Mouse (Mus musculus): ENCODE data around the gene Fam107b.
"Not testable (repeated sequence)": the region's sequence is repeated elsewhere in the genome, so short reads cannot be mapped to it uniquely, and the experiment has no call there.

Gene Fam107b

DNA sequence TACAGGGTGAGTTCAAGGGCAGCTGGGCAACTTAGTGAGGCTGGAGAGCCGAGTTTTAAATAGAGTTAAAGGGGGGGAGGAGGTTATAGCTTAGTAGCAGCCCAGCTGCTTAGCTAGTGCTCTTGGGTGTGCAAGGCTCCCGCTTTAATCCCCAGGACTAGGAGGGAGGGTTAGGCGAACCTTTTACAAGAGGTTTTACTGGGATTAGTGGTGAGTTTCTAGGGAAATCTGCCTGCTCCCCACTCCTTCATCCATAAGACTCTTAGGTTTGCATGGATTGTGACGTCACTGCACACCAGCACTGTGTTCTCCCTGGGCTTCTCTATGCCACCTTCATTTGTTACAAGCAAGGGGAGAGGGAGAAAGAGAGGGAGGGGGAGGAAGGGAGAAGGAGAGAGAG lies 88.6 kb downstream of the Fam107b start:
- no peak for DNase-seq (ENCODE audit: low spot score)

DNA sequence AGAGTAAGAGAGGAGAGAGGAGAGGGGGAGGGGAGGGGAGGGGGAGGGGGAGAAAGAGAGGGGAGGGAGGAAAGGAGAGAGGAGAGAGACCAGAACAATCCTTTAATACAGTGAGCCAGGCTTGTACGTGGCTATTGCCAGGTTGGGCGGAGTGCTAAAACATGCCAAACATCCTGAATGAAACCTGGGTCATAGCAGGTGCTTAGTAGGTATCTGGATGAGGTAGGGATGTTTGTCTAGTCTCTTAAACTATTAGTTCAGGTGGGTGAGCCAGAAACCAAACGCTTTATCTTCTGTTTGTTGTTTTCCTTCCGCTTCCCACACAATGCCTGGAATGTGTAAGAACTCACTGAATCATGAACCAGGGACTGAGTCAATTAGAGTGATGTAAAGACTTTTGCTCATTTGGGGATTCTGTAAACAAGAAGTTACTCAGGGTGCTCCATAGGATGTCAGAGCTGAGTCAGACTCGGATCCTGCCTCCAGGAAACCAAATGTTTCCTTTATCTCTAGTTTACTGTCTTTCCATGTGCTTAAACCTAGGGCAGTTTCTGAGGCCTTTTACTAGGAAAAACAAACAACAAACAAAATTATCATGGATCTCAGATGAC lies 89.1 kb downstream of the Fam107b start:
- DNase-seq (ENCODE audit: low spot score) = no peak

DNA sequence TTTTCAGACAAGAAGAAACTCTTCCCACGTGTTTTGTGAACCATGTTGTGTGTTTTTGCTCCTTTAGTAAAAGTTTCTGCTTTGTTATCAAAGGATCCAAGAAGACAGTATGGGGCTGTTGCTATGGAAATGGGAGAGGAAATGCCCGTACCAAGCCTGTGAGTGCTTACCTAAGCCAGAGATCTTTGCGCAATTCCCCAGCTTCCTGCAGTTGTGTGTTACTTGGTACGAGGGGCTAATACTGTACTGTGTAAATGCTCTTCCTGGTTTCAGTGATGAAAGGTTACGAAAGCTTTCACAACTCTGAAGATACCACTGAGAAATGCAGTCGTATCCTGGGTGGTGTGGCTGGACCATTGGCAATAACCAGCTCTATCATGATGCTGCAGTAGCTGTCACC lies 93.8 kb downstream of the Fam107b start:
- DNase-seq (ENCODE audit: low spot score) = no peak

DNA sequence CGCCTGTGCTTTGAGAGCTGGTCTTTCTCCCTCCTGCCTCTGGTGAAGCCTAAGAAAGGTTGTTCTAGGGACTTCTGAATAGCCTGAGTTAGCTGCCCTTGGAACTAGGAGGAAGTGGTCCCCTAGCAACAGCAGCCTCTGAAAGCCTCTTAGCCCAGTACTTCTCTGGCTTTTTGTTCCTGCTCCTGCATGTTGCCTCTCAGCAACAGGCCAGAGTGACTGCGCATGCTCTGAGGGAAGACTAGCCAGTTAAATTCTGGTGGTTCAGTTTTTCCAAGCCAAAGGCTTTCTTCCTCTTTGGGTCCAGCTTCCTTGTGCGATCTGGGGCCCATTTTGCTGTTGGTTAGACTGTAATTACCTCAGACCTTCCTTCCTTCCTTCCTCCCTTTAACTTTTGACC lies 98.4 kb downstream of the Fam107b start:
- DNase-seq (ENCODE audit: low spot score) = no peak

DNA sequence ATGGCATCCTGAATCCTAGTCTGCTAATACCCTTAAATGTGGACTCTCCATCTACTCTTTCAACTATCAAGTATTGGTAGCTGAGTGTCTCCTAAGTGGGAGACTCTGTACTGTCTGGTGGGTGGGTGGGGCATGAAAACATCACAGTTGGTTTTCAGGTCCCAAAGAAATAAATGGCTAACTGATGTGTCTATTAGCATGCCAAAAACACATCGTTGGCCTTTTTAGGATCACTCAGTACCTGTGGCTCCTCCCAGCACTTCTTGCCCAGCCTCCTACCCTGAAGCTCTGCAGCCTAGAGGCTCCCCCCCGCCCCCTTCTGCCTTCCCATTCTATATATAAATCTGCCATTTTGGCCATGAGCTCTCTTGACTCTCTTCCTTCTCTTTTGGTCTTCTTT lies 99.4 kb downstream of the Fam107b start:
- no peak for DNase-seq (ENCODE audit: low spot score)

DNA sequence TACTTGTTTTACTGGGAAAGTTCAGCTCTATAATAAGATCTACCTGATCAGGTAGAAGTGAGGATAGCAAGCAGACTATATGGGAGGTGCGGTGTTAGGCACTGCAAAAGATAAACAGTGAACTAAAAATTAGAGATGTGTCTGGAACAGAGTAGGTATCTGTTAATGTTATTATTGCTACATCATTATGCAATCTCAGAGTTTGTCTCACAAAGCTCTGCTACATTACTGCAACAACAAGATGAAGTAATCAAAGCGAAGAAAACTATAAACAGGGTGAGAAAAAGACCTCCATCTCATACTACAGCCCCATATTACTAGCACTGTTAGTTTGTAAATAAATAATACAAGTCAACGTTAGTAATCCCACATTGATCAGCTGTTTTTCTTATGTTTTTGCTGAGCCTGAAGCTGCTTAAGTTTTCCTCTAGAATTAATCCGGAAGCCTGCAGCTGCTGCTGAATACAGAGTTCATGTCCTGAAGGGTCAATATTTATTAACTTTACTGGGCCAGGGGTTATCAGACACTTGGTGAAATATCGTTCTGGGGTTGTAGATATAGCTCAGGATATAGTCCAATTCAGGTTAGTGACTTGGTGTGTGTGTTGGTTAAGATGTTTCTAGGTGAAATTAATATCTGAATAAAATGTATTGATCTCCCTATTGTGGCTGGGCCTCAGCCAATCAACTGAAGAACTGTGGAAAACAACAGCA lies 102.5 kb downstream of the Fam107b start:
- no peak for DNase-seq (ENCODE audit: low spot score)

DNA sequence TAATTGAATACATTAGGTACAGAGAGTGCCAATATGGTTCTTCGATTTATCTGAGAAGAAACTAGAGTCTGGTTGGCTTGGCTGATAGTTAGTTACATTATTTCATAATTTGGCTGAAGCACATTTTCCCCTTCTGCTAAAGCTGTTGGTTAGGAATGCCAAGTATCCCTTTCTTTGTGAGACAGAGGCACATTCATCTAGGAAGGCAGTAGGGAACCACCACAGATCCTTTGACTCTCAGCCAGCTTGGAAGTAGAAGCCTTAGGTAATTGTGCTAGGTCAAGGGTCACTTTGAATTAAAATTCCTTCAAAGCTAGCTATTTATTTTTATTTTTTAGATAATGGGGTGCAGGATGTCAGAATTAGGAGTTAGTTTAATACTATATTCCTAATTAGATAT lies 105.2 kb downstream of the Fam107b start:
- DNase-seq (ENCODE audit: low spot score) = no peak

DNA sequence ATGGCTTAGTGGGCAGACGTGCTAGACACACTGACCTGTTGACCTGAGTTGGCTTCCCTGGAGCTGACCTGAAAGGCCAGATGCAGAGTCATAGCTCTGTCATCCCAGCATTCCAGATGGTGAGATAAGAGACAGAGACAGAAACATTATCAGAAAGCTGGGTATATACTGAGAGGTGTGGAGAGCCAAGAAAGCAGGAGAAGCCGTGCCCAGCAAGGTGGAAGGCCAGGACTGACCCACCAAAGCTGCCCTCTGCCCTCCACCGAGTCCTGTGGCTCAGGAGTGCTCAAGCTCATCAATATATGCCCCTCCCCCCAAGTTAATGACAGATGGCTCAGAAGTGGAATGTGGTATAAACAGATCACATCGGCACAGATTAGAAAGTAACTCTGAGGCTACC lies 112.4 kb downstream of the Fam107b start:
- no peak for DNase-seq (ENCODE audit: low spot score)

DNA sequence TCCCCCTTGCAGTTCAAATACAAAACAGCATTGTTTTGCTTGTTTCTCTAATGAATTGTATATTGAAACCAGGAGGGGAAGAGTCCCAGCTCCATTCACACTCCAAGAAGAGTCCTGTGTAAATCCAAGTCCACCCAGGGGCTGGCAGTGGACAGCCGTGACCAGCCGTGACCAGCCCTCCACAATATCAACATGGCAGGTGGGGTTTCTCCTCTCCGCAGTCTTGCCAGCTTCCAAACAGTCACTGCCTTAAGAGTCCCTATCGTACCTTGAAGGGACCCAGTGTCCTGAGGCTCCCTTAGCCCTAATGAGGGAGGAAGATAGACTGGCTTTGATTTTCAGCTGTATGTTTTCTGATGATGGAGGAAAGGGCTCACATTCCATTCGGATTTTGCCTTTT lies 113.1 kb downstream of the Fam107b start:
- no peak for DNase-seq (ENCODE audit: low spot score)

DNA sequence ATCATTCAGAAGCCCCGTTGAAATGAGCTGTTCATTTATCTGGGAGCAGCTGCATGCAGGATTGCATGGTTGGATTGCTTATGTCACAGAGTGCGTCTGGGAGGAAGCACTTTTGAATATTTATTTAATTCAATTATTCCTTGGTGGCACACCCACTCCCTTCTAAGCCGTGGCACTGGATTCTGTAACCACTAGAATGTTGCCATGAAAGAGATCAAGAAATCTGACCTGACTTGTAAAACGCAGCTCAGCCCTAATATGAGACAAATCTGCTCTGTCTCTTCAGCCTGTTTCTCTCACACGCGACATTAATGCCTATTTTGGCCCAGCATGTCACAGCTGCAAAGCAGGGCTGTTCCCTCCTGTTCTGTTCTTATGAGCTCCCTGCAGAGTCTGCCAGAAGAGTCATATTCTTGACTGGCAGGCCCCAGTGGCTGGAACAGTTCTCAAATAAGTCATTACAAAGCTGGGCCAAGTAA lies 113.5 kb downstream of the Fam107b start:
- no peak for DNase-seq (ENCODE audit: low spot score)

DNA sequence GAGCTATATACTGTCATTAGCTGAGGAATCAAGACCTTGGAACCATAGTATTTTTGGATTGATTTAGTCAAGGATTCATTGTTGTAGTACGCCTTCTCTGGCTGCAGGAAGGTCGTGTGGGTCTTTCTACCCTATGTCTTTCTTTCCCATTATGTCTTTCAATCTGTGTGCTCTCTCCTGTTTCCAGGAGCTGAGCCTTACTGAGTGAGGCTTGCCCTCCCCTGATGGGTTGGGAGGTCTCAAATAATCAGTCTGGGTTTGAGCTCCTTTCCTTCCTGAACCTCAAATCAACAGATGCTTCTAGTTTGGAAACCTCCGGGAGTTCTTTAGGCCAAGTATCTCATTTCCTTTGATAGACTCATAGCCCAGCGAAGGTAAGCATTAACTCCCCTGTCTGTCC lies 119.9 kb downstream of the Fam107b start:
- no peak for DNase-seq (ENCODE audit: low spot score)

DNA sequence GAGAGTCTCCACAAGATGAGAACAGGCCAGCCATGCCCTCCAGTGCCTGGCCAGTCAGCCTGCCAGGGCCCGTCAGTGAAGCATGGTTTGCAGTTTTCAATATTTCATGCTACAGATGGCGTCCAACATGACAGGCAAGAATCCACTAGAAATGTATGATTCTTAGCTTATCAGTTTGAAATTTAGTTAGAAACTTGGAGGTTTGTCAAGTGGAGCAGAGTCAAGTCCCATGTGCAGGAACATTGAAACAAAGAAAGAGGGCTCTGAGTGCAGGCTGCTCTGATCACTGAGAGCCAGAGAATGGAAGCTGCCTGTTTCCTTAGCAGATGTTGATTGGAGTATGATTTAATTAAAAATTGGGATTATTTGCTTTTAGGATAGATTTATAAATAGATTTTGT lies 122.5 kb downstream of the Fam107b start:
- no peak for DNase-seq (ENCODE audit: low spot score)

DNA sequence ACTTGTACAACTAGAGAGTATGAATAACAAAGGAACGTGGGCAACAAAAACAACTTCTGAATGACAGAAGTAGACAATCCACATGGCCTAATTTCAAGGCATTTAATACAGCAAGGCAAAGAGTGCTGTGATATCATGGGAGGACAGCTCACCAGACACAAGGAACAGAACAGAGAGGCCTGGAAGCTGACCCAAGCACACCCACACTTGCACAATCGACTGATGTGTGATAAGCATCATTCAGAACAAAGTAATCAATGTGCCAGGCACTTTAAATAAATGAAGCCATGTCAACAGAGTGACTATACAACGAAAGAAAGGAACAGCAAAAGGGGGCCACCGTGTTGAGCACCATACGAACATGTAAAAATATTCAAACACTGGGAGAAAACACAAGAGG lies 125.6 kb downstream of the Fam107b start:
- no peak for DNase-seq (ENCODE audit: low spot score)

DNA sequence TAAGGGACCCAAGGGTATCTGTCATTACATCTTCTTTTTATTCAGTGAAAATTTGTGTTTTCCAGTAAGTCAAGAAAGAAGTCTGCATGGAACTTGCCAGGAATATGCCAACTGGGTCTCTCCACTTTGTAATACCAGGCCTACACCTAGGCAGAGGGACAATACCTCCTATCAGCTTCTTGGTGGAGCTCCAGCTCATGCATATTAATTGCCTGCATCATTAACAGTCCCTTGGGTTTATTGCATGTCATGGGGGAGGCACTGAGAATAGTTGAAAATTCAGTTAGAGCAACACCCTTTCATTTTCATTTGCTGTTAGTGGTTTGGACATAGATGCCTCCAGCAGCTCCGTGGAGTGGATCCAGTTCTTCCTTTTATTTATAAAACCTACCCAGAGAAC lies 130.1 kb downstream of the Fam107b start:
- no peak for DNase-seq (ENCODE audit: low spot score)

DNA sequence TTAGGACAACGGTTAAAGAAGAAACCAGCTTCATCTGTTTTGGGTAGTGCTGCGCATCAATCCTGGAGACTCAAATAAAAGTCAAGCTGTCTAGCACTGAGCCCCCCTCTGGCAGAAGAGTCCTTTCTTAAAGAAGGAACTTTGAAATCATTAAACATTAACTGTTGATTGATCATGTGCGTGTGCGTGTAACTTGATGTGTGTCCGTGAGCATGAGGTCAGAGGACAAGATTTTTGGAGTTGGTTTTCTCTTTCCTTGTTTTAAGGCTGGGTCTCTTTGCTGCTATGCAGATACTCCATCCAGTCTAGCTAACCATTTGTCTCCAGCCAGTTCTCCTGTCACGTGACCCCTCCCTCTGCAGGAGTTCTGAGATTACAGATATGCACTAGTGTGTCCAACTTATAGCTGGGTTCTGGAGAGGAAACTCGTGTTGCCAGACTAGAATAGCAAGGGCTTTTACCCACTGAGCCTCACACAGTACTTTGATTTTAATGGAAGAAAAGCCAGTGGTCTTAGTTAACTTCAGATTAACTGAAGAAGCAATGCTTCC lies 132.4 kb downstream of the Fam107b start:
- DNase-seq (ENCODE audit: low spot score) = no peak

DNA sequence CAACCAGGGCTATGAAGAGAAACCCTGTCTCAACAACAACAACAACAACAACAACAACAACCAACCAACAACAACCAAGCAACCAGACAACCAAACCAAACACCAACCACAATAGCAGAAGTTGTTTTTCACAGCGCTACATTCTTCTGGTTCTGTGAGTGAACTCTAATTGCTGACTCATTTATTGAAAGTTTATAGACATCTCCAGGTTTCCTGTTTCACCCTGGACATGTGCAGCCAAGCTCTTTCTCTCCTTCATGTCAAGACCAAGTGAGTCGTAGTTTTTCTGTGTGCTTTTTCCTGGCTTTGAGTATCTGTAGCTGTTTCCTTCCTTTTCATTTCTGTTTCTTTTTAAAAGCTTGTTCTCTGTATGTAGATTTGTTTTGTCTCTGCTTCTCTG lies 133.5 kb downstream of the Fam107b start:
- no peak for DNase-seq (ENCODE audit: low spot score)

DNA sequence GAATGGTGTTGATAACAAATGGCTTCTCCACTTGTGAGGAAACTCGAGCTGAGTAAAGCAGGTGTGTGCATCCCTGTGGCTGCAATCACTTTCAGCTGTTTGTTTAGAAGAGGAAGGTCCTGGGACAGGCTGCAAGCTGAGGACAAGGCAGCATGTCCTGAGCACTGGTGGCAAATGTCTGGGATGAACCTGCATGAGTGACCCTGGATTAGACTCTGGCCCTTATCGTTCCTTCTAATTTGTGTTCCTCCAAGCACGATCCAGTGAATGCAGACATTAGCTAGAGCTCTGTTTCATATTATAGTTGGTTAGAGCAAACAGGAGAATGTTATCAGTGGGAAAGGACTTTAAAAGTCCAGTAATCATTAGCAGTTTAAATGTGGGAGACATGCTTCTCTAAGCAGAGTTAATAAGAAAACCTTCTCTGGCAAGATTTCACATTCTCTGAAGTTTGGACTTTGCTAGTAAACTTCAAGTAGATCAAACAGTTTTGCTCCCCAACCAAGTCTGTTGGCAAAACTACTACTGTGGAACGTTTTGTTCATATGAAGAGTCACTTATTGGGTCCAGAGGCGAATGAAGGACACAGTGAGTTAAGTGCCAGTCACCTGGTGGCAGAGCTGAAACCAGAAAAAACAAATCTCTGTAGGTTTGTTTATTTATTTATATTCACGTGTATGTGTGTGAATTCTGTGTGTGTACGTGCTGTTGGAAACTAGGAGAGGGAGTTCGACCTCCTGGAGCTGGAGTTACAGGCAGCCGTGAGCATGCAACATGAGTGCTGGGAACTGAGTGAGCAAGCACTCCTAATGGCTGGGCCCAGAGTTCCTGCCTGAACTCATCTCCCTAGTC lies 134.2 kb downstream of the Fam107b start:
- no peak for DNase-seq (ENCODE audit: low spot score)

DNA sequence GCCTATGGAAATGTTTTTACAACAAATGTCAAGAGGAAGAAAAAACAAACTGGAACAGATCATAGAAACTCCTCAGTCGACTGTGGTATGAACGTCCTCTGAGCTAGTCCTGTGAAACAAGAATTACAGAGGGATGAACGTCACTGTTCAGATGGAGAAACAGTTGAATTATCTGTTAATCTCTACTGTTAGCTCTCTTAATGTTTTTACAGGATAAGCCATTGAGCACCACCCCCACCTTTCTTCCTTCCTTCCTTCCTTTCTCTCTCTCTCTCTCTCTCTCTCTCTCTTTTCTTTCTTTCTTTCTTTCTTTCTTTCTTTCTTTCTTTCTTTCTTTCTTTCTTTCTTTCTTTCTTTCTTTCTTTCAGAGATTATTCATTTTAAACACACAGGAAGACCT lies 135.0 kb downstream of the Fam107b start:
- DNase-seq (ENCODE audit: low spot score) = not testable (repeated sequence)

DNA sequence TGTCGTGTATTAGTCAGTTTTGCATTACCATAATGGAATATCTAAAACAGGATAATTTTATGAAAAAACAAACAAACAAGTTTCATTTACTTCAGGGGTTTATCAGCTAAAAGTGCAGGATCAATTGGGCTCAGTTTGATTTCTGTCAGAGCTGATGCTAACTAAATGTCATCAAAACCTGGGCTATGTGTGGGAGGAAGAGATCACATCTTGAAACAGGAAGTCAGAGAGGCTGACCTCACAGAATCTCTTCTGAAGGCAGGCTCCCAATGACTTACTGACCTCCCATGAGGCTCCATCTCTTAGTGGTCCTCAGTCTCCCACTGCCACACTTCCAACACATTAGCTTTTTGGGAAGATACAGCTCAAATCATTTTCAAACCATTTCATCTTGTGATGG lies 136.9 kb downstream of the Fam107b start:
- DNase-seq (ENCODE audit: low spot score) = no peak

DNA sequence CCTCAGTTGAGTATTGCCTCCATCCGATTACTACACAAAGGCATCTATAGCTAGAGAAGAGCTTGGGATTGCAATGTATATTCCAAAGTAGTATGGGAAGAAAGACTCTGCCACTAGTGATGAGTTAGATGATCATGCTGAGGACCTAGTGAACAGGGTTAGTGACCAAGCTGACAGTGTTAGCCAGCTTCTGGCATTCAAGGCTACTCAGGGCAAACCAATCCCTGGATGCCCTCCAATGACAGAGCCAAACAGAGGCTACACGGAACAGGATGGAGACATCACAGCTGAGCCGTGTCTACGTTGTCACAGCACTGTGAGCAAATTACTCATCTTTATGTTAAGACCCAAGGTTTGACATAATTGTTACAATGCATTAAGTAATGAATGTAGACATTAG lies 138.3 kb downstream of the Fam107b start:
- DNase-seq (ENCODE audit: low spot score) = no peak

DNA sequence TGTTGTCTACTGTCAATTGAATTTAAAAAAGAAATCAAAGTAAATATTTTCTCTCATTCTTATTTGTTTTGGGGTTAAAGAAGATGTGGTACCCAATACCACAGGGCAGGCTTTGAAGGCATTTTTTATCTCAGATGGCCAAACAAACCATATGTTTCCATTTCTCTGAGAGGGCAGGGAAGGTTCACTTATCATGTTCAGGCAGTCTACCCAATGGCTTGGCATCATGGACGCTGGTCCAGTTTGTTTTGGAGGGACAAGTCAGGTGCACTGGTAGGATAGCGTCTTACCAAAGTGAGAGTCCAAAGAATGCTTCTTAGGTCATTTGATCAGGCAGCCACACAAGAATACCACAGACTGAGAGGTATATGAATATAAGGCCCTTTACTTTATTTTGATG lies 139.6 kb downstream of the Fam107b start:
- DNase-seq (ENCODE audit: low spot score) = no peak

DNA sequence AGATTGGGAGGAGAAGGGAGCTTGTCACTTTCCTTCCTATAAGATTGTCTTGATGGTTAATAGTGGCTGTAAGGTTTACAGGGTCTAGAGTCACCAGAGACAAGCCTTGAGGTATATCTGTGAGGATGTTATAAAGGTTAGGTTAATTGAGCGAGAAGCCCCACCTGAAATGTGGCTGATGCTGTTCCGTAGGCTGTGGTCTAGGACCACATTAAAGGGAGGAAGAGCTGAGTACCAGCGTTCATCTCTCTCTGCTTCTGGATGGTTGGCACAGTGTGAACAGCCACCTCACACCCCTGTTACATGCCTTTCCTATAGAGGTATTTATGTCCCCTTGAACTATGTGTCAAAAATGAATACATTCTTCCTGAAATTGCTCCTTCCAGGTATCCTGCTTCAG lies 140.2 kb downstream of the Fam107b start:
- no peak for DNase-seq (ENCODE audit: low spot score)
